Mouse (Mus musculus): Measurements from ENCODE around the gene 1700007K13Rik.

- TF ChIP-seq GATA1 (IDR thresholded peaks at IDR 0.05; ENCODE audit: borderline replicate concordance, low read length) = no peak
- TF ChIP-seq FLI1 (IDR thresholded peaks at IDR 0.05; ENCODE audit: low read length) = no peak
Measured at GRCm38 (mm10) chr2:28469461-28469860, 3.3 kb upstream of the 1700007K13Rik start.
